Mouse (Mus musculus) central nervous system, embryonic 14 days (tissue): ENCODE results near the gene Arid5b. TPM values are rescaled to one million over a fixed set of nuclear protein-coding genes. Genes with fewer than 3 reads are reported as not detected.

Experiments
- polyA plus RNA-seq: library from polyadenylated mRNA; depleted of rRNA; stranded (reverse); fragments of >200 nt; gene quantifications from 2 replicates; pipeline ENCODE4 v1.2.3, GENCODE M21; 2012; rRNA removed

Gene Arid5b
- 6.8 and 8.7 TPM in 2 replicates for polyA plus RNA-seq

GRCm38 (mm10) chr10:68278632-68279361 lies at the start of gene Arid5b:
TSS of gene Arid5b (minus strand) at chr10:68278740.

